Mouse (Mus musculus): ENCODE measurements around the gene Mlycd. TPM values are rescaled to one million over a fixed set of nuclear protein-coding genes. Genes with fewer than 3 reads are reported as not detected.

Gene Mlycd
- total and polyA plus RNA-seq, 3 experiments = 4.2 to 12.3 (median 5.1) TPM

DNA sequence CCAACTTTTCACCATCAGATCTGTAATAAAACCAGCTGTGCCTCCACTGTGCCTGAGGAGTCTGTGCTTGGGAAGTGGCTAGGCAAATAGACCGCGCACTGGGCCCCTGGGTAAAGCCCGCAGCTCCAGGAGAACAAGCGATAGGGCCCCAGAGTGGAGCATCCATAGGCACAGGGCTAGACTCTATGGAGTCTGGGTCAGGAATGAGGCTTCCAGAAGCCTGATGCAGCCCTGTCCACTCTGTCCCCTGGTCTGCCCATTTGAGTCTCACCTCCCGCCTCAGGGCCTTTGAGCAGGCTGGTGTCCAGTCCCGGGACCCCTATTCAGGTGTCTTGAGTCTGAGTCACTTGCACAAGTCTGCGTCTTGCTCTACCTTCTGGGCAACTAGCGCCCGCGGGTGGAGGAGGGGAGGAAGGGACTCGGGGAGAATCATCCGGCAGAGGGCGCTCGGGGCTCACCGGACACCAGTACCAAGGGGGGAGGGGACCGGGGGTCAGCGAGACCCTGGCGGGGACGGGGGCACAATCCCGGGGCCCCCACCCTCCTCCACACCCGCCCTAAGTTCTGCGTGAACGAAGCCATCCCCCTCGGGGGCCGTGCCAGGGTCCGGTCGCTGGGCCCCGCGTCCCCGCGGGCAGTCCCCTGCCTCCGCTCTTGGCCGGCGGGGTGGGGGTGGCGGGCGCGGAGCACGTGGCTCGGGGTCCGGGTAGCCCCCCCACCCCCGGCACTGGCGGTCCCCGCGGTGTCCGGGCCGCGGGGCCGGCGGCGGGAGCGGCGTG, 51.7 kb downstream of the Mlycd start, which contains the start of gene Necab2:
Necab2 (plus strand) TSS at position 509 of the 779 bp plus-strand sequence.
- H3K9me3 ChIP-seq (replicated peaks; ENCODE audit: low read length) = no peaks in the 10 kb centered on the region
- no peaks in the 10 kb centered on the region for H3K27me3 ChIP-seq (replicated peaks)
- in situ Hi-C loops (cut with MboI; ENCODE audit: low pct_ligation_motif_present, low pct_unique_long_range_greater_than_20kb, low sequenced_read_pairs) = loop anchor here (5.0 kb wide), 1 partner anchor 34 kb away; no protein-coding TSS in a partner anchor
- H3K27ac ChIP-seq (ENCODE audit: insufficient read depth, low read depth) = no peak within 1 kb of the TSS
- no peak for TF ChIP-seq MXI1 (IDR thresholded peaks at IDR 0.05; ENCODE audit: low read depth, low read length)
- peak; percentile 47; the same call in 1 of the 2 replicates for TF ChIP-seq CHD2 (IDR thresholded peaks at IDR 0.05; ENCODE audit: low read length)
- TF ChIP-seq MAFK (IDR thresholded peaks at IDR 0.05; ENCODE audit: insufficient replicate concordance, low read length) = no peak
- TF ChIP-seq RAD21 (IDR thresholded peaks at IDR 0.05; ENCODE audit: low read depth, low read length) = peak; percentile 23
- TF ChIP-seq NRF1 (IDR thresholded peaks at IDR 0.05; ENCODE audit: low read depth, low read length) = no peak
- no peak for TF ChIP-seq TBP (conservative IDR thresholded peaks at IDR 0.05; ENCODE audit: low read depth, low read length)
- peak; percentile 43 for TF ChIP-seq SMC3 (IDR thresholded peaks at IDR 0.05; ENCODE audit: low read depth, low read length)
- TF ChIP-seq CTCF (conservative IDR thresholded peaks at IDR 0.05 in 1 of 2, IDR thresholded peaks at IDR 0.05 in 1 of 2; ENCODE audit: low read depth in 2 of 2, low read length in 2 of 2) = peak in 1 of 2 experiments; percentile 65; a peak in 2 of 4 replicates
- peaks cover 0 to 12% of the 10 kb centered on the region in 2 experiments; a peak in 2 of 4 replicates for H3K4me1 ChIP-seq (ENCODE audit: control insufficient read depth in 1 of 2, insufficient read depth in 2 of 2)
- H3K4me3 ChIP-seq (replicated peaks in 1 of 3; ENCODE audit: low read depth in 2 of 3, low read length in 2 of 3, poor library complexity in 1 of 3) = no peak within 1 kb of the TSS
- no peak for DNase-seq (ENCODE audit: extremely low read depth)
- no peak within 1 kb of the TSS for H3K4me2 ChIP-seq (ENCODE audit: insufficient read depth, low read depth, poor library complexity, severe bottlenecking)
- peaks cover 12 to 46% of the 10 kb centered on the region in 2 experiments for H3K36me3 ChIP-seq (replicated peaks in 1 of 2; ENCODE audit: control insufficient read depth in 1 of 2, insufficient read depth in 1 of 2, low read length in 1 of 2)
- H3K9ac ChIP-seq (ENCODE audit: insufficient read depth, low read depth) = no peak within 1 kb of the TSS
- no peaks in the 10 kb centered on the region for H3K79me2 ChIP-seq (replicated peaks; ENCODE audit: control insufficient read depth, extremely low read depth, insufficient read depth, poor library complexity, severe bottlenecking)
- dilution Hi-C loops (cut with MboI; ENCODE audit: extremely low pct_ligation_motif_present, extremely low pct_unique_long_range_greater_than_20kb, low sequenced_read_pairs) = no loop called here

DNA sequence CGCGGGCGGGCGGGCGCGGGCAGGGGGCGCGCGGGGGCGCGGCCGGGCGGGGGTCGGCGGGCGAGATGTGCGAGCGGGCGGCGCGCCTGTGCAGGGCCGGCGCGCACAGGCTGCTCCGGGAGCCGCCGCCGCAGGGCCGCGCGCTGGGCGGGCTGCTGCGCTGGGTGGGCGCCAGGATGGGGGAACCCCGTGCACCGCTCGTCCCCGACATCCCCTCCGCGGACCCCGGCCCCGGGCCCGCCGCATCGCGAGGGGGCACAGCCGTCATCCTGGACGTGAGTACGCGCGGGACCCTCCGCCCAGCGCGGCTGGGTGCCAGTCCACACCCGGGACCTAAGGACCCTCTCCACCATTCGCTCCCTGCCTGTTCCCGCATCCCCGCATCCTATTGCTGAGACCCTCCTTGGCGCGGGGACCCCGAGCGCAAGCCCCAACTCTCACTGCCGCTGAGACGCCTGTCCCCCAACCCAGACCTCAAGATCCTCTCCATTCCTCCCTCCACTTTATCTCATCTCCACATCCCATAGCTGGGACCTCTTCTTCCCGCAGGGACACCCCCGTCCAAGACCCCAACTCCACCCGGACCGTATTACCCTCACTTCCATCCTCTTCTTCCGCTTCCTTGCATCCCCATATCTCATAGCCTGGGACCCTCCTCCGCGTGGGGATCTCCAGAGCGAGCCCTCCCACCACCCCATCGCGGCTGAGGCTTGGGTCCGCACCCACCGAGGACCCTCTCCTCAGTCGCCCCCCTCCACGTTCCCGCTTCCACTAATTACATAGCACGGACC, 52.5 kb downstream of the Mlycd start:
- in situ Hi-C loops (cut with MboI; ENCODE audit: low pct_ligation_motif_present, low pct_unique_long_range_greater_than_20kb, low sequenced_read_pairs) (loop anchor here (5.0 kb wide), 1 partner anchor 35 kb away; no protein-coding TSS in a partner anchor), dilution Hi-C loops (cut with MboI; ENCODE audit: extremely low pct_ligation_motif_present, extremely low pct_unique_long_range_greater_than_20kb, low sequenced_read_pairs) (no loop called here)
- TF ChIP-seq EP300 (IDR thresholded peaks at IDR 0.05; ENCODE audit: low read length) (no peak), SIN3A (IDR thresholded peaks at IDR 0.05; ENCODE audit: low read length) (no peak), JUN (IDR thresholded peaks at IDR 0.05; ENCODE audit: insufficient read depth, low read depth, low read length) (no peak), BHLHE40 (IDR thresholded peaks at IDR 0.05; ENCODE audit: low read depth, low read length) (no peak), NRF1 (IDR thresholded peaks at IDR 0.05; ENCODE audit: low read depth, low read length) (no peak), POLR2A (IDR thresholded peaks at IDR 0.05; ENCODE audit: low read depth, low read length) (no peak), ETS1 (conservative IDR thresholded peaks at IDR 0.05; ENCODE audit: low read depth, low read length) (no peak), JUND (conservative IDR thresholded peaks at IDR 0.05; ENCODE audit: low read depth, low read length) (no peak), NELFE (IDR thresholded peaks at IDR 0.05; ENCODE audit: low read depth, low read length) (no peak), UBTF (IDR thresholded peaks at IDR 0.05; ENCODE audit: low read depth, low read length) (no peak), MAX (IDR thresholded peaks at IDR 0.05; ENCODE audit: low read length) (no peak), TCF12 (IDR thresholded peaks at IDR 0.05; ENCODE audit: low read depth, low read length) (no peak), USF2 (conservative IDR thresholded peaks at IDR 0.05; ENCODE audit: low read depth, low read length) (no peak), MAZ (IDR thresholded peaks at IDR 0.05; ENCODE audit: low read depth, low read length) (no peak), GABPA (IDR thresholded peaks at IDR 0.05; ENCODE audit: insufficient replicate concordance, low read depth, low read length) (no peak), MAFK (IDR thresholded peaks at IDR 0.05; ENCODE audit: insufficient replicate concordance, low read length) (no peak), MXI1 (IDR thresholded peaks at IDR 0.05; ENCODE audit: low read depth, low read length) (no peak)
- Histone ChIP-seq H3K4me2 (ENCODE audit: insufficient read depth, low read depth, poor library complexity, severe bottlenecking) (no peak overlapping the region), H3K9ac (ENCODE audit: insufficient read depth, low read depth) (no peak overlapping the region), H3K36me3 (replicated peaks in 1 of 2; ENCODE audit: control insufficient read depth in 1 of 2, insufficient read depth in 1 of 2, low read length in 1 of 2) (peaks cover 12 to 38% of the 10 kb centered on the region in 2 experiments), H3K4me1 (ENCODE audit: control insufficient read depth in 1 of 2, insufficient read depth in 2 of 2) (peaks cover 0 to 12% of the 10 kb centered on the region in 2 experiments; a peak in 2 of 4 replicates), H3K79me2 (replicated peaks; ENCODE audit: control insufficient read depth, extremely low read depth, insufficient read depth, poor library complexity, severe bottlenecking) (no peaks in the 10 kb centered on the region), H3K9me3 (replicated peaks; ENCODE audit: low read length) (no peaks in the 10 kb centered on the region), H3K27me3 (replicated peaks) (no peaks in the 10 kb centered on the region), H3K27ac (ENCODE audit: insufficient read depth, low read depth) (no peak overlapping the region), H3K4me3 (replicated peaks in 1 of 3; ENCODE audit: low read depth in 2 of 3, low read length in 2 of 3, poor library complexity in 1 of 3) (no peak overlapping the region)
- DNase-seq (ENCODE audit: extremely low read depth) = no peak
